Mouse (Mus musculus): ENCODE data around the gene Mrps31. TPM values are rescaled to one million over a fixed set of nuclear protein-coding genes. Genes with fewer than 3 reads are reported as not detected.

Mrps31 gene
- total and polyA plus RNA-seq, 3 experiments = 22.0 to 53.7 (median 30.0) TPM

GRCm38 (mm10) chr8:22376311-22376710, 34.9 kb upstream of the Mrps31 start:
- H3K79me2 ChIP-seq (replicated peaks; ENCODE audit: control insufficient read depth, extremely low read depth, insufficient read depth, poor library complexity, severe bottlenecking) = no peaks in the 10 kb centered on the region
- peaks cover 0 to 7% of the 10 kb centered on the region in 2 experiments; a peak in 2 of 4 replicates for H3K4me1 ChIP-seq (ENCODE audit: control insufficient read depth in 1 of 2, insufficient read depth in 2 of 2)
- in situ Hi-C loops (cut with MboI; ENCODE audit: low pct_ligation_motif_present, low pct_unique_long_range_greater_than_20kb, low sequenced_read_pairs) (no loop called here), dilution Hi-C loops (cut with MboI; ENCODE audit: extremely low pct_ligation_motif_present, extremely low pct_unique_long_range_greater_than_20kb, low sequenced_read_pairs) (no loop called here)
- H3K4me2 ChIP-seq (ENCODE audit: insufficient read depth, low read depth, poor library complexity, severe bottlenecking) = no peak overlapping the region
- no peak for DNase-seq (ENCODE audit: extremely low read depth)
- H3K27me3 ChIP-seq (replicated peaks) = no peaks in the 10 kb centered on the region
- no peaks in the 10 kb centered on the region for H3K9me3 ChIP-seq (replicated peaks; ENCODE audit: low read length)
- H3K4me3 ChIP-seq (replicated peaks in 1 of 3; ENCODE audit: low read depth in 2 of 3, low read length in 2 of 3, poor library complexity in 1 of 3) = no peak overlapping the region
- H3K9ac ChIP-seq (ENCODE audit: insufficient read depth, low read depth) = no peak overlapping the region
- TF ChIP-seq TCF12 (IDR thresholded peaks at IDR 0.05; ENCODE audit: low read depth, low read length) (no peak), CHD2 (IDR thresholded peaks at IDR 0.05; ENCODE audit: low read length) (no peak), NRF1 (IDR thresholded peaks at IDR 0.05; ENCODE audit: low read depth, low read length) (no peak), ETS1 (conservative IDR thresholded peaks at IDR 0.05; ENCODE audit: low read depth, low read length) (no peak), ZNF384 (IDR thresholded peaks at IDR 0.05; ENCODE audit: low read depth, low read length) (no peak), MYC (IDR thresholded peaks at IDR 0.05; ENCODE audit: low read depth, low read length) (no peak), MXI1 (IDR thresholded peaks at IDR 0.05; ENCODE audit: low read depth, low read length) (no peak), IRF4 (IDR thresholded peaks at IDR 0.05; ENCODE audit: low read depth, low read length) (no peak), JUND (conservative IDR thresholded peaks at IDR 0.05; ENCODE audit: low read depth, low read length) (no peak), ELF1 (IDR thresholded peaks at IDR 0.05; ENCODE audit: low read depth, low read length) (no peak), USF1 (IDR thresholded peaks at IDR 0.05; ENCODE audit: low read depth, low read length) (no peak), PAX5 (IDR thresholded peaks at IDR 0.05; ENCODE audit: low read length) (no peak), ZKSCAN1 (IDR thresholded peaks at IDR 0.05; ENCODE audit: borderline replicate concordance, low read depth, low read length) (no peak), SIN3A (IDR thresholded peaks at IDR 0.05; ENCODE audit: low read length) (no peak), ZC3H11A (IDR thresholded peaks at IDR 0.05; ENCODE audit: low read depth, low read length) (no peak), NELFE (IDR thresholded peaks at IDR 0.05; ENCODE audit: low read depth, low read length) (no peak), UBTF (IDR thresholded peaks at IDR 0.05; ENCODE audit: low read depth, low read length) (no peak), KAT2A (IDR thresholded peaks at IDR 0.05; ENCODE audit: insufficient replicate concordance, low read length) (no peak), CHD1 (IDR thresholded peaks at IDR 0.05; ENCODE audit: low read depth, low read length) (no peak)
- no peak overlapping the region for H3K27ac ChIP-seq (ENCODE audit: insufficient read depth, low read depth)
- H3K36me3 ChIP-seq (replicated peaks in 1 of 2; ENCODE audit: control insufficient read depth in 1 of 2, insufficient read depth in 1 of 2, low read length in 1 of 2) = peaks cover 2 to 29% of the 10 kb centered on the region in 2 experiments

DNA sequence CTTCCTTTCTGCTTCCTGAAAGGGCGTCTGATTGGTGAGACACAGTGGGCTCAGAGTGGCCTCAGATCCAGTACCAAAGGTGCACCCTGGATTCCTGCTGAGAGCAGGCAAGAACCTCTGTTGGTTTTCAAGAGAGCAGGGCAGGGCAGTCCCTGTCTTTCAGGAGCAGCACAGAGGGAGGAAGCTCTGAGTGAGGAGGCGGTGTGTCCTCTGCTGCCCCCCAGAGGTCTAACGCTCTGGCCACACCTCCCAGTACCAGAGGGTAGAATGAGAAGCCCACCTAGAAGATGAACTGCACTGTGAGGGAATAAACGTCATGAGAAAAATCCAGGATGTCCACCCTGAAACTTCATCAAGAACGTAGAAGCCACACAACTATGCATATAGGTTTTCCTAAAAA, 34.3 kb upstream of the Mrps31 start:
- dilution Hi-C loops (cut with MboI; ENCODE audit: extremely low pct_ligation_motif_present, extremely low pct_unique_long_range_greater_than_20kb, low sequenced_read_pairs) (no loop called here), in situ Hi-C loops (cut with MboI; ENCODE audit: low pct_ligation_motif_present, low pct_unique_long_range_greater_than_20kb, low sequenced_read_pairs) (no loop called here)
- no peaks in the 10 kb centered on the region for H3K79me2 ChIP-seq (replicated peaks; ENCODE audit: control insufficient read depth, extremely low read depth, insufficient read depth, poor library complexity, severe bottlenecking)
- no peaks in the 10 kb centered on the region for H3K27me3 ChIP-seq (replicated peaks)
- peaks cover 3 to 35% of the 10 kb centered on the region in 2 experiments for H3K36me3 ChIP-seq (replicated peaks in 1 of 2; ENCODE audit: control insufficient read depth in 1 of 2, insufficient read depth in 1 of 2, low read length in 1 of 2)
- peak; percentile 38 for DNase-seq (ENCODE audit: extremely low read depth)
- H3K9me3 ChIP-seq (replicated peaks; ENCODE audit: low read length) = no peaks in the 10 kb centered on the region
- H3K4me1 ChIP-seq (ENCODE audit: control insufficient read depth in 1 of 2, insufficient read depth in 2 of 2) = peaks cover 0 to 4% of the 10 kb centered on the region in 2 experiments; a peak in 1 of 4 replicates
- no peak overlapping the region for H3K9ac ChIP-seq (ENCODE audit: insufficient read depth, low read depth)
- H3K27ac ChIP-seq (ENCODE audit: insufficient read depth, low read depth) = no peak overlapping the region
- no peak overlapping the region for H3K4me2 ChIP-seq (ENCODE audit: insufficient read depth, low read depth, poor library complexity, severe bottlenecking)
- H3K4me3 ChIP-seq (replicated peaks in 1 of 3; ENCODE audit: low read depth in 2 of 3, low read length in 2 of 3, poor library complexity in 1 of 3) = no peak overlapping the region
- no peak for TF ChIP-seq MAFK (IDR thresholded peaks at IDR 0.05; ENCODE audit: insufficient replicate concordance, low read length)
- TF ChIP-seq JUN (IDR thresholded peaks at IDR 0.05; ENCODE audit: insufficient read depth, low read depth, low read length) = no peak
- no peak for TF ChIP-seq CHD2 (IDR thresholded peaks at IDR 0.05; ENCODE audit: low read length)
- TF ChIP-seq IRF4 (IDR thresholded peaks at IDR 0.05; ENCODE audit: low read depth, low read length) = no peak
- TF ChIP-seq EP300 (IDR thresholded peaks at IDR 0.05; ENCODE audit: low read length) = no peak
- no peak for TF ChIP-seq ZKSCAN1 (IDR thresholded peaks at IDR 0.05; ENCODE audit: borderline replicate concordance, low read depth, low read length)
- no peak for TF ChIP-seq RCOR1 (conservative IDR thresholded peaks at IDR 0.05; ENCODE audit: low read depth, low read length)
- no peak for TF ChIP-seq ETS1 (conservative IDR thresholded peaks at IDR 0.05; ENCODE audit: low read depth, low read length)
- no peak for TF ChIP-seq TCF12 (IDR thresholded peaks at IDR 0.05; ENCODE audit: low read depth, low read length)
- no peak for TF ChIP-seq MEF2A (IDR thresholded peaks at IDR 0.05; ENCODE audit: borderline replicate concordance, low read depth, low read length)
- TF ChIP-seq SMC3 (IDR thresholded peaks at IDR 0.05; ENCODE audit: low read depth, low read length) = peak; percentile 65
- TF ChIP-seq ZNF384 (IDR thresholded peaks at IDR 0.05; ENCODE audit: low read depth, low read length) = peak; percentile 49
- TF ChIP-seq MAZ (IDR thresholded peaks at IDR 0.05; ENCODE audit: low read depth, low read length) = no peak
- TF ChIP-seq PAX5 (IDR thresholded peaks at IDR 0.05; ENCODE audit: low read length) = no peak
- TF ChIP-seq NELFE (IDR thresholded peaks at IDR 0.05; ENCODE audit: low read depth, low read length) = no peak
- TF ChIP-seq ZMIZ1 (IDR thresholded peaks at IDR 0.05; ENCODE audit: low read depth, low read length) = no peak
- no peak for TF ChIP-seq MYC (IDR thresholded peaks at IDR 0.05; ENCODE audit: low read depth, low read length)
- TF ChIP-seq POLR2A (IDR thresholded peaks at IDR 0.05; ENCODE audit: low read depth, low read length) = no peak
- TF ChIP-seq CTCF (conservative IDR thresholded peaks at IDR 0.05 in 1 of 2, IDR thresholded peaks at IDR 0.05 in 1 of 2; ENCODE audit: low read depth in 2 of 2, low read length in 2 of 2) = peak; percentile 50 to 75
- TF ChIP-seq MAX (IDR thresholded peaks at IDR 0.05; ENCODE audit: low read length) = no peak
- no peak for TF ChIP-seq USF2 (conservative IDR thresholded peaks at IDR 0.05; ENCODE audit: low read depth, low read length)
- no peak for TF ChIP-seq SIN3A (IDR thresholded peaks at IDR 0.05; ENCODE audit: low read length)
- peak; percentile 60 for TF ChIP-seq RAD21 (IDR thresholded peaks at IDR 0.05; ENCODE audit: low read depth, low read length)
- TF ChIP-seq BHLHE40 (IDR thresholded peaks at IDR 0.05; ENCODE audit: low read depth, low read length) = no peak
